Mouse (Mus musculus) heart, embryonic 15.5 days (tissue): ENCODE data around the gene Gal3st1. TPM values are rescaled to one million over a fixed set of nuclear protein-coding genes. Genes with fewer than 3 reads are reported as not detected.

ENCODE experiments used
- ATAC-seq: fragments of 200-750 bp; cut with Nextera tagmentation; replicated peaks from 2 replicates; pipeline ENCODE4 v1.8.0; 2017; ENCODE audit warnings: low read depth, moderate TSS enrichment; ENCODE audit not compliant: insufficient number of reproducible peaks, insufficient read depth, low FRiP score
- H3K27ac ChIP-seq: fragments of 300-500 bp; sonication (generic); 2 replicates; pipeline ENCODE4 v1.5.1; 2015; ENCODE audit warnings: mild to moderate bottlenecking, inconsistent platforms
- H3K27me3 ChIP-seq: fragments of 300-500 bp; sonication (generic); 2 replicates; pipeline ENCODE4 v1.6.1; 2015; ENCODE audit warnings: inconsistent platforms
- H3K36me3 ChIP-seq: fragments of 300-500 bp; sonication (generic); 2 replicates; pipeline ENCODE4 v1.6.1; 2015; ENCODE audit warnings: mild to moderate bottlenecking, inconsistent platforms
- H3K4me1 ChIP-seq: fragments of 300-500 bp; sonication (generic); replicated peaks from 2 replicates; pipeline ENCODE4 v1.6.1; 2015; ENCODE audit warnings: inconsistent platforms
- H3K4me2 ChIP-seq: fragments of 300-500 bp; sonication (generic); 2 replicates; pipeline ENCODE4 v1.6.1; 2015; ENCODE audit warnings: inconsistent platforms, mild to moderate bottlenecking, moderate library complexity
- H3K4me3 ChIP-seq: fragments of 300-500 bp; sonication (generic); 2 replicates; pipeline ENCODE4 v1.5.1; 2015; ENCODE audit warnings: mild to moderate bottlenecking, inconsistent platforms
- H3K9ac ChIP-seq: fragments of 300-500 bp; sonication (generic); 2 replicates; pipeline ENCODE4 v1.6.1; 2015; ENCODE audit warnings: mild to moderate bottlenecking, inconsistent platforms
- H3K9me3 ChIP-seq: fragments of 300-500 bp; sonication (generic); replicated peaks from 2 replicates; pipeline ENCODE4 v1.6.1; 2016; ENCODE audit warnings: inconsistent platforms
- WGBS: fragments of 180-500 bp; shearing (Covaris S2); methylation state at CpG from one replicate; pipeline ENCODE4 v1.1.7; 2015; ENCODE audit warnings: mixed read lengths; 5-methylcytosine and 5-hydroxymethylcytosine counted together
- polyA plus RNA-seq: library from polyadenylated mRNA; unstranded; fragments of >200 nt; fragmentation: Nextera tagmentation; extraction: Ambion mirVana; gene quantifications from 2 replicates; pipeline ENCODE4 v1.2.1, GENCODE M21; 2015

Gal3st1 gene
- polyA plus RNA-seq, 1 experiment from 2014 or later, result 0.44 TPM

DNA sequence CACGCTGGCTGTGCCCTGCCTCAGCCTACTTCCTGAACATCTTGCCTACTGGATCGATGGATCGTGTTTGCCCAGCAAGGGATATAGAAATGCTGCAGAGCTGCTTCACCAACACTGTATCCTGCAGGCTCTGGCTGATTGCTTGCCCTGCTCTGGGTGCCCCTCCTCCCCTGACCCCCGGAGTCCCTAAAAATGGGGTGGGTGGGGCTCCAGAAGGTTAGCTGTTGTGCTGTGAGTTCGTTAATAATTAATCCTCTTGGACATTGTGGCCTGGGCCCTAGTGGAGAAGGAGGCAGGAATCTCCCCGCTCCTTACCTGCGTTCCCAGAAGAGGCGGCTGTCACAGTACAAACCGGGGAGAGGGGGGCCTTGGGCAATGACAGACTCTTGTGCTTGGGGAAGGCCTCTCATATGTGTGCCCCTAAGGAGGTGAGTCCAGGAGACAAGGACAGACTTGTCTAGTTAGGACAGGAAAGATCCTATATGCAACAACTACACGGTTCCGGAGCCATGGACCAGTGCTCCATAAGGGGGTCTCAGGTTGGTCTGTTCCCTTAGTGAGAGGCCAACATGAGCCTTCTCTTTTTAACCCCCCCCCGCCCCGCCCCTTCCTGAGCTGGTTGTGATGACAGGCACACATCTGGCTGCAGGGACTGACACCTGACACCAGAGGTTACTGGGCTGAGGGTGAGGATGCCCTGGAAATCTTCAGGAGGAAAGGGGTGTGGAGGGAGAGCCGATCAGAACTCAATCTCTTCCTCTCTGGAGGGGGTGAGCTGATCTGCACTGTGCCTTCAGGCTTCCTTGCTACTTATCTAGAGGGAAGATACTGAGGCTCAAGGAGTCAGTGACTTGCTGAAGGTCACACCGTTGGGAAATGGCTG lies 668 bp downstream of the Gal3st1 start:
- Histone ChIP-seq H3K4me3 (peak overlapping the region; percentile 45), H3K27me3 (peaks cover 24% of the 10 kb centered on the region), H3K4me2 (peak overlapping the region; percentile 75), H3K27ac (no peak overlapping the region), H3K36me3 (peaks cover 7% of the 10 kb centered on the region), H3K9ac (peak overlapping the region; percentile 38; the same call in 1 of the 2 replicates), H3K4me1 (peaks cover 12% of the 10 kb centered on the region), H3K9me3 (no peaks in the 10 kb centered on the region)
- ATAC-seq, result no peak
- WGBS, result 12% methylated on average over 15 of the region's 15 CpGs

GRCm38 (mm10) chr11:3989748-3990147 lies 6.3 kb downstream of the Gal3st1 start:
- no peak overlapping the region for H3K27ac ChIP-seq
- peaks cover 5% of the 10 kb centered on the region for H3K27me3 ChIP-seq
- H3K9ac ChIP-seq, result no peak overlapping the region
- no peak overlapping the region for H3K4me2 ChIP-seq
- H3K36me3 ChIP-seq, result no peaks in the 10 kb centered on the region
- H3K4me1 ChIP-seq, result no peaks in the 10 kb centered on the region
- H3K9me3 ChIP-seq, result no peaks in the 10 kb centered on the region
- H3K4me3 ChIP-seq, result no peak overlapping the region
- ATAC-seq, result no peak
- 60% methylated on average over 3 of the region's 3 CpGs for WGBS

- ATAC-seq, result no peak
- 73% methylated on average over 6 of the region's 6 CpGs for WGBS
- no peak overlapping the region for H3K27ac ChIP-seq
Observed at GRCm38 (mm10) chr11:3993132-3993531, 9.7 kb downstream of the Gal3st1 start.

GRCm38 (mm10) chr11:3993914-3994313 lies 10.5 kb downstream of the Gal3st1 start:
- ATAC-seq, result no peak
- Histone ChIP-seq H3K36me3 (no peaks in the 10 kb centered on the region), H3K9me3 (no peaks in the 10 kb centered on the region), H3K4me3 (no peak overlapping the region), H3K4me1 (peaks cover 11% of the 10 kb centered on the region), H3K9ac (no peak overlapping the region), H3K27ac (no peak overlapping the region), H3K4me2 (no peak overlapping the region), H3K27me3 (peaks cover 26% of the 10 kb centered on the region)
- WGBS, result 76% methylated on average over 6 of the region's 6 CpGs

More at GRCm38 (mm10) chr11:3993132-3993531, 9.7 kb downstream of the Gal3st1 start:
- Histone ChIP-seq H3K4me3 (no peak overlapping the region), H3K9me3 (no peaks in the 10 kb centered on the region), H3K9ac (no peak overlapping the region), H3K4me2 (no peak overlapping the region), H3K4me1 (peaks cover 5% of the 10 kb centered on the region), H3K36me3 (no peaks in the 10 kb centered on the region), H3K27me3 (peaks cover 18% of the 10 kb centered on the region)

DNA sequence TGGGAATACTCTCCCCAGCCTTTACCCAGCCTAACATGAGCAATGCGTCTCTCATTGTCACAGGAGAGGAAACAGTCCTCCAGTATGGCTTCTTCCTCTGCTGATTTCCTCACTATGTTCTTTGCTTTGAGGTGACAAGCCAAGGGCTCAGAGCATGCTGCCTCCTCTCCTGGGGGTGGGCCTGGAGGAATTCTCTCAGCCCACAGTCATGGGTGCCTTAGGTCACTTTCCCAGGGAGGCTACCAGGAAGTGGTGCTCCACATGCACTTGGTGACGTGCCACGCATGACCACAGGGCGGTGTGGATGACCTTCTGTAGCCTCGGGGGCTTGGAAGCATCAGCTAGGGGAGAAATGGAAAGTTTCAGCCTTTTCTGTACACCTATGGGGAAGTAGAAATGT lies 12.1 kb downstream of the Gal3st1 start:
- no peaks in the 10 kb centered on the region for H3K9me3 ChIP-seq
- H3K4me1 ChIP-seq, result peaks cover 11% of the 10 kb centered on the region
- H3K27ac ChIP-seq, result no peak overlapping the region
- H3K36me3 ChIP-seq, result no peaks in the 10 kb centered on the region
- 71% methylated on average over 5 of the region's 5 CpGs for WGBS
- no peak overlapping the region for H3K4me2 ChIP-seq
- no peak overlapping the region for H3K4me3 ChIP-seq
- no peak for ATAC-seq
- H3K9ac ChIP-seq, result no peak overlapping the region
- H3K27me3 ChIP-seq, result peaks cover 42% of the 10 kb centered on the region

- no peaks in the 10 kb centered on the region for H3K36me3 ChIP-seq
- H3K27me3 ChIP-seq, result peaks cover 50% of the 10 kb centered on the region
- H3K9ac ChIP-seq, result no peak overlapping the region
- WGBS, result 80% methylated on average over 3 of the region's 3 CpGs
- no peak overlapping the region for H3K4me3 ChIP-seq
- peaks cover 11% of the 10 kb centered on the region for H3K4me1 ChIP-seq
- no peak overlapping the region for H3K27ac ChIP-seq
- no peak for ATAC-seq
- no peak overlapping the region for H3K4me2 ChIP-seq
- no peaks in the 10 kb centered on the region for H3K9me3 ChIP-seq
Observed at GRCm38 (mm10) chr11:3996840-3997239, 13.4 kb downstream of the Gal3st1 start.

GRCm38 (mm10) chr11:3997978-3998720 lies 14.7 kb downstream of the Gal3st1 start:
- no peak for ATAC-seq
- no peak overlapping the region for H3K27ac ChIP-seq
- no peaks in the 10 kb centered on the region for H3K36me3 ChIP-seq
- H3K4me1 ChIP-seq, result peaks cover 11% of the 10 kb centered on the region
- H3K4me2 ChIP-seq, result peak overlapping the region; percentile 62
- peaks cover 50% of the 10 kb centered on the region for H3K27me3 ChIP-seq
- WGBS, result 4% methylated on average over 66 of the region's 66 CpGs
- peak overlapping the region; percentile 36 for H3K4me3 ChIP-seq
- peak overlapping the region; percentile 2; the same call in 1 of the 2 replicates for H3K9ac ChIP-seq
- H3K9me3 ChIP-seq, result no peaks in the 10 kb centered on the region

- Histone ChIP-seq H3K4me3 (no peak overlapping the region), H3K27me3 (peaks cover 50% of the 10 kb centered on the region), H3K4me2 (no peak overlapping the region), H3K27ac (no peak overlapping the region), H3K4me1 (peaks cover 11% of the 10 kb centered on the region), H3K9ac (no peak overlapping the region), H3K36me3 (no peaks in the 10 kb centered on the region), H3K9me3 (no peaks in the 10 kb centered on the region)
- ATAC-seq, result no peak
- WGBS, result 64% methylated on average over 5 of the region's 5 CpGs
Observed at GRCm38 (mm10) chr11:3999547-3999946, 16.1 kb downstream of the Gal3st1 start.

- WGBS, result 8% methylated on average over 5 of the region's 5 CpGs
- H3K27ac ChIP-seq, result no peak overlapping the region
- H3K9ac ChIP-seq, result no peak overlapping the region
- H3K4me2 ChIP-seq, result no peak overlapping the region
- H3K9me3 ChIP-seq, result no peaks in the 10 kb centered on the region
- no peak overlapping the region for H3K4me3 ChIP-seq
- peaks cover 47% of the 10 kb centered on the region for H3K27me3 ChIP-seq
- peaks cover 11% of the 10 kb centered on the region for H3K4me1 ChIP-seq
- ATAC-seq, result no peak
- no peaks in the 10 kb centered on the region for H3K36me3 ChIP-seq
Observed at GRCm38 (mm10) chr11:4001603-4002002, 18.2 kb downstream of the Gal3st1 start.

DNA sequence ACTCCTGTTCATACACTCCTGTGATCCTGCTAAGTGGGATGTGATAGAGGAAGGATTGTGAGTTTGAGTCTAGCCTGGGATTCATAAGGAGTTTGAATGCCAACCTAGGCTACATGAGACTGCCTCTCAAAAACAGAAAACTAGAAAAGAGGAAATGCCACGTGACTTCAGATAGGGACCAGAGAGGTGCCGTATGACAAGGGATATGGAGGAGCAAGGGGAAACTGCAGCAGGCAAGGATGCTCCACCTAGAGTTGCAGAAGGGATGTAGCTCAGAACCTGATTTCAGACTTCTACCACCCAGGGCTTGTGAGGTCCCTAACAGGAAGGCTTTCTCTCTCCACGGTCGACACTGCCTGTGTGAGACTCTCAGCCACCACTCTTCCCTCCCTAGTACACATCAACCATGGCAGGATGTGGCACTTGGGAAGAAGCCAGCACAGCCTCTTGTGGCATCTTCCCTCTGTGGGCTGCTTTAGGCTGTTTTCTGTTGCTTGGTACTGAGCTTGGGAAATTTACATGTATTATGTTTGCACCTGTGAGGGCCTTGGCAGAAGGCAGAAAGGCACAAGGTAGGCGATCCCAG lies 21.9 kb downstream of the Gal3st1 start:
- 49% methylated on average over 5 of the region's 5 CpGs for WGBS
- ATAC-seq, result no peak
- no peak overlapping the region for H3K4me3 ChIP-seq
- peaks cover 10% of the 10 kb centered on the region for H3K27me3 ChIP-seq
- H3K9me3 ChIP-seq, result no peaks in the 10 kb centered on the region
- H3K9ac ChIP-seq, result no peak overlapping the region
- no peak overlapping the region for H3K4me2 ChIP-seq
- no peaks in the 10 kb centered on the region for H3K36me3 ChIP-seq
- H3K27ac ChIP-seq, result no peak overlapping the region
- no peaks in the 10 kb centered on the region for H3K4me1 ChIP-seq

DNA sequence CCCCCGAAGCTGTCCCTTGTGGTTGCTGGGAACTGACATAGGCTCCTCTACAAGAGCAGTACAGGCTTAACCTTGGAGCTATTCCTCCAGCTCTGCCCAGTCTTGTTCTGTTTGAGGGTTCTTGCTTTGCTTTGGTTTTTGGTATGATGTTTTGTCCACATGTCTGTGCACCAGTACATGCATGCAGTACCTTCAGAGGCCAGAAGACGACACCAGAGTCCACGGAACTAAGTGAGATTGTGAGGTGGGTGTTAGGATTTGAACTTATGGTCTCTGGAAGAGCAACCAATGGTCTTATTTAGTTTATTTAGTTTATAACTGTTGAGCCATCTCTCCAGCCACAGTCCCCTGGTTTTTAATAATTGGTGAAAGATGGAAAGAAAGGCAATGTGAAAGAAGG lies 23.0 kb downstream of the Gal3st1 start:
- Histone ChIP-seq H3K4me3 (no peak overlapping the region), H3K27me3 (0 out of 2 replicates have a peak, but pooled peaks cover under 1% of the 10 kb centered on the region), H3K4me1 (no peaks in the 10 kb centered on the region), H3K36me3 (no peaks in the 10 kb centered on the region), H3K9ac (no peak overlapping the region), H3K27ac (no peak overlapping the region), H3K9me3 (no peaks in the 10 kb centered on the region), H3K4me2 (no peak overlapping the region)
- ATAC-seq, result no peak
- WGBS, result 79% methylated on average over 3 of the region's 3 CpGs
